Mouse (Mus musculus): ENCODE results near the gene Calhm2.

Calhm2 gene

GRCm38 (mm10) chr19:47067096-47067882 is 70.8 kb downstream of the Calhm2 start, which contains the start of gene Taf5:
Taf5 (plus strand) TSS chr19:47067746.
- DNase-seq: peak; percentile 97 to 98

DNA sequence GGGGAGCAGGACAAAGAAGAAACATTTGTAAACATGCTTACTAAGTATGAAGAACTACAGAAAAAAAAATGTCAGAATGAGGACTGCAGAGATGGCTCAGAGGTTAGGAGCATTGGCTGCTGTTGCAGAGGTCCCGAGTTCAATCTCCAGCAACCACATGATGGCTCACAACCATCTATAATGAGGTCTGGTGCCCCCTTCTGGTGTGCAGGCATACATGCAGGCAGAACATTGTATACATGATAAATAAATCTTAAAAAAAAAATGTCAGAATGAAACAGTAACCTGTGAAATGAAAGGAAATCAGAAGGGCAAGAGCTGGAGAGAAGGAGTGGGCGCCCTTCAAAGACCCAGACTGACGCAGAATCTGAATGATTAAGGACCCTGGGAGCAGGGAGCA is 72.2 kb downstream of the Calhm2 start:
- no peak for DNase-seq

GRCm38 (mm10) chr19:47057684-47058083 is 80.4 kb downstream of the Calhm2 start:
- no peak for DNase-seq
